Mouse (Mus musculus): ENCODE data around the gene Tnfaip6. TPM values are rescaled to one million over a fixed set of nuclear protein-coding genes. Genes with fewer than 3 reads are reported as not detected.

Gene Tnfaip6
- polyA plus RNA-seq, 1 experiment from 2014 or later, result 2.4 TPM

GRCm38 (mm10) chr2:52036929-52037595 is 747 bp upstream of the Tnfaip6 start:
- Histone ChIP-seq H3K4me1 (replicated peaks; ENCODE audit: control insufficient read depth, insufficient read depth, low read length) (no peaks in the 10 kb centered on the region), H3K9me3 (ENCODE audit: control insufficient read depth) (no peaks in the 10 kb centered on the region), H3K36me3 (ENCODE audit: control insufficient read depth, insufficient read depth) (no peaks in the 10 kb centered on the region), H3K9ac (ENCODE audit: low read depth, low read length) (no peak overlapping the region), H3K27me3 (replicated peaks; ENCODE audit: control insufficient read depth, insufficient read depth, low read length) (0 out of 2 replicates have a peak, but pooled peaks cover 5% of the 10 kb centered on the region), H3K4me3 (ENCODE audit: low read depth, low read length) (no peak overlapping the region), H3K27ac (ENCODE audit: low read depth, low read length) (no peak overlapping the region), H3K4me2 (replicated peaks; ENCODE audit: low read depth) (peak overlapping the region; percentile 60; the same call in 1 of the 2 replicates)
- WGBS, result 55% methylated on average over 11 of the region's 11 CpGs
- no peak for ATAC-seq
- TF ChIP-seq CTCF (IDR thresholded peaks at IDR 0.05; ENCODE audit: low read depth), result no peak

GRCm38 (mm10) chr2:52038558-52038957 is 749 bp downstream of the Tnfaip6 start:
- 58% methylated on average over 5 of the region's 5 CpGs for WGBS
- Histone ChIP-seq H3K27me3 (replicated peaks; ENCODE audit: control insufficient read depth, insufficient read depth, low read length) (0 out of 2 replicates have a peak, but pooled peaks cover 5% of the 10 kb centered on the region), H3K4me1 (replicated peaks; ENCODE audit: control insufficient read depth, insufficient read depth, low read length) (no peaks in the 10 kb centered on the region), H3K4me2 (replicated peaks; ENCODE audit: low read depth) (peak overlapping the region; percentile 60; the same call in 1 of the 2 replicates), H3K9me3 (ENCODE audit: control insufficient read depth) (no peaks in the 10 kb centered on the region), H3K9ac (ENCODE audit: low read depth, low read length) (no peak overlapping the region), H3K36me3 (ENCODE audit: control insufficient read depth, insufficient read depth) (no peaks in the 10 kb centered on the region), H3K27ac (ENCODE audit: low read depth, low read length) (no peak overlapping the region), H3K4me3 (ENCODE audit: low read depth, low read length) (no peak overlapping the region)
- no peak for TF ChIP-seq CTCF (IDR thresholded peaks at IDR 0.05; ENCODE audit: low read depth)
- ATAC-seq, result no peak

- no peak overlapping the region for H3K27ac ChIP-seq (ENCODE audit: low read depth, low read length)
- ATAC-seq, result no peak
- no peak overlapping the region for H3K4me2 ChIP-seq (replicated peaks; ENCODE audit: low read depth)
- no peaks in the 10 kb centered on the region for H3K9me3 ChIP-seq (ENCODE audit: control insufficient read depth)
- WGBS, result 84% methylated on average over 8 of the region's 8 CpGs
- no peak overlapping the region for H3K9ac ChIP-seq (ENCODE audit: low read depth, low read length)
- H3K4me1 ChIP-seq (replicated peaks; ENCODE audit: control insufficient read depth, insufficient read depth, low read length), result no peaks in the 10 kb centered on the region
- 0 out of 2 replicates have a peak, but pooled peaks cover 5% of the 10 kb centered on the region for H3K27me3 ChIP-seq (replicated peaks; ENCODE audit: control insufficient read depth, insufficient read depth, low read length)
- TF ChIP-seq CTCF (IDR thresholded peaks at IDR 0.05; ENCODE audit: low read depth), result no peak
- H3K4me3 ChIP-seq (ENCODE audit: low read depth, low read length), result no peak overlapping the region
- no peaks in the 10 kb centered on the region for H3K36me3 ChIP-seq (ENCODE audit: control insufficient read depth, insufficient read depth)
Measured at GRCm38 (mm10) chr2:52039083-52039801, 1.4 kb downstream of the Tnfaip6 start.

- no peak for TF ChIP-seq CTCF (IDR thresholded peaks at IDR 0.05; ENCODE audit: low read depth)
- no peak overlapping the region for H3K27ac ChIP-seq (ENCODE audit: low read depth, low read length)
- H3K9ac ChIP-seq (ENCODE audit: low read depth, low read length), result no peak overlapping the region
- 91% methylated on average over 3 of the region's 3 CpGs for WGBS
- no peak overlapping the region for H3K4me2 ChIP-seq (replicated peaks; ENCODE audit: low read depth)
- no peaks in the 10 kb centered on the region for H3K9me3 ChIP-seq (ENCODE audit: control insufficient read depth)
- H3K4me3 ChIP-seq (ENCODE audit: low read depth, low read length), result no peak overlapping the region
- H3K36me3 ChIP-seq (ENCODE audit: control insufficient read depth, insufficient read depth), result no peaks in the 10 kb centered on the region
- no peak for ATAC-seq
- H3K27me3 ChIP-seq (replicated peaks; ENCODE audit: control insufficient read depth, insufficient read depth, low read length), result 0 out of 2 replicates have a peak, but pooled peaks cover 5% of the 10 kb centered on the region
- H3K4me1 ChIP-seq (replicated peaks; ENCODE audit: control insufficient read depth, insufficient read depth, low read length), result no peaks in the 10 kb centered on the region
Measured at GRCm38 (mm10) chr2:52042132-52042531, 4.3 kb downstream of the Tnfaip6 start.

- WGBS, result 65% methylated on average over 5 of the region's 5 CpGs
- Histone ChIP-seq H3K4me1 (replicated peaks; ENCODE audit: control insufficient read depth, insufficient read depth, low read length) (no peaks in the 10 kb centered on the region), H3K9ac (ENCODE audit: low read depth, low read length) (no peak overlapping the region), H3K4me3 (ENCODE audit: low read depth, low read length) (no peak overlapping the region), H3K9me3 (ENCODE audit: control insufficient read depth) (no peaks in the 10 kb centered on the region), H3K27ac (ENCODE audit: low read depth, low read length) (no peak overlapping the region), H3K27me3 (replicated peaks; ENCODE audit: control insufficient read depth, insufficient read depth, low read length) (no peaks in the 10 kb centered on the region), H3K4me2 (replicated peaks; ENCODE audit: low read depth) (no peak overlapping the region), H3K36me3 (ENCODE audit: control insufficient read depth, insufficient read depth) (no peaks in the 10 kb centered on the region)
- no peak for ATAC-seq
- no peak for TF ChIP-seq CTCF (IDR thresholded peaks at IDR 0.05; ENCODE audit: low read depth)
Measured at GRCm38 (mm10) chr2:52042714-52043113, 4.9 kb downstream of the Tnfaip6 start.

- H3K4me1 ChIP-seq (replicated peaks; ENCODE audit: control insufficient read depth, insufficient read depth, low read length), result no peaks in the 10 kb centered on the region
- H3K36me3 ChIP-seq (ENCODE audit: control insufficient read depth, insufficient read depth), result no peaks in the 10 kb centered on the region
- H3K27me3 ChIP-seq (replicated peaks; ENCODE audit: control insufficient read depth, insufficient read depth, low read length), result no peaks in the 10 kb centered on the region
- H3K9ac ChIP-seq (ENCODE audit: low read depth, low read length), result no peak overlapping the region
- WGBS, result 94% methylated on average over 11 of the region's 11 CpGs
- no peak for ATAC-seq
- no peak for TF ChIP-seq CTCF (IDR thresholded peaks at IDR 0.05; ENCODE audit: low read depth)
- no peak overlapping the region for H3K4me2 ChIP-seq (replicated peaks; ENCODE audit: low read depth)
- H3K27ac ChIP-seq (ENCODE audit: low read depth, low read length), result no peak overlapping the region
- H3K4me3 ChIP-seq (ENCODE audit: low read depth, low read length), result no peak overlapping the region
- no peaks in the 10 kb centered on the region for H3K9me3 ChIP-seq (ENCODE audit: control insufficient read depth)
Measured at GRCm38 (mm10) chr2:52043485-52043884, 5.7 kb downstream of the Tnfaip6 start.
